Mouse (Mus musculus) adrenal gland, adult 2 months (tissue): ENCODE measurements around the gene Il20rb. TPM values are rescaled to one million over a fixed set of nuclear protein-coding genes. Genes with fewer than 3 reads are reported as not detected.

ENCODE experiments used
- DNase-seq: peaks from one replicate; pipeline ENCODE4 v3.0.0; 2021
- polyA plus RNA-seq: library from polyadenylated mRNA; depleted of rRNA; stranded (reverse); fragments of >200 nt; gene quantifications from 2 replicates; pipeline ENCODE4 v1.2.3, GENCODE M21; 2012; rRNA removed
- total RNA-seq, 2 experiments: library from RNA; stranded (reverse); gene quantifications; 2 replicates each; pipeline ENCODE4 v1.2.3; 2021

The Il20rb gene
- total and polyA plus RNA-seq, 3 experiments, result 0.42 to 1.8 (median 0.52) TPM

GRCm38 (mm10) chr9:100431355-100431754 lies 55.2 kb downstream of the Il20rb start:
- no peak for DNase-seq

GRCm38 (mm10) chr9:100430911-100431310 lies 55.7 kb downstream of the Il20rb start:
- DNase-seq, result peak; percentile 54

- DNase-seq, result no peak
Observed at GRCm38 (mm10) chr9:100419644-100420043, 66.9 kb downstream of the Il20rb start.

GRCm38 (mm10) chr9:100419103-100419502 lies 67.5 kb downstream of the Il20rb start:
- DNase-seq, result no peak

GRCm38 (mm10) chr9:100416756-100417155 lies 69.8 kb downstream of the Il20rb start:
- DNase-seq, result no peak

- DNase-seq, result no peak
Observed at GRCm38 (mm10) chr9:100416299-100416698, 70.3 kb downstream of the Il20rb start.

- DNase-seq, result no peak
Observed at GRCm38 (mm10) chr9:100415328-100415979, 71.1 kb downstream of the Il20rb start.

Other genes with a start within 250 kb of the Il20rb start
- gene Nck1, start 59.3 kb upstream of the Il20rb start, total RNA-seq, result 10 to 100 TPM; 45.5 to 46.7 TPM
- 0.29 and 0.39 TPM in 2 replicates for gene Nck1, start 59.3 kb upstream of the Il20rb start, polyA plus RNA-seq
- gene Slc35g2, start 84.3 kb upstream of the Il20rb start, total RNA-seq, result 10 to 100 TPM in 1 of 2 experiments, 1 to 10 TPM in 1; 6.2 to 13.2 TPM
- 0.95 and 1.8 TPM in 2 replicates for gene Slc35g2, start 84.3 kb upstream of the Il20rb start, polyA plus RNA-seq
- 10 to 100 TPM; 29.1 to 37.7 TPM for gene Stag1, start 111.0 kb upstream of the Il20rb start, total RNA-seq
- gene Stag1, start 111.0 kb upstream of the Il20rb start, polyA plus RNA-seq, result 1.7 and 2.7 TPM in 2 replicates